Comparison of ENCODE assay signal across 14 mouse cellular contexts in the genomic region with DNA sequence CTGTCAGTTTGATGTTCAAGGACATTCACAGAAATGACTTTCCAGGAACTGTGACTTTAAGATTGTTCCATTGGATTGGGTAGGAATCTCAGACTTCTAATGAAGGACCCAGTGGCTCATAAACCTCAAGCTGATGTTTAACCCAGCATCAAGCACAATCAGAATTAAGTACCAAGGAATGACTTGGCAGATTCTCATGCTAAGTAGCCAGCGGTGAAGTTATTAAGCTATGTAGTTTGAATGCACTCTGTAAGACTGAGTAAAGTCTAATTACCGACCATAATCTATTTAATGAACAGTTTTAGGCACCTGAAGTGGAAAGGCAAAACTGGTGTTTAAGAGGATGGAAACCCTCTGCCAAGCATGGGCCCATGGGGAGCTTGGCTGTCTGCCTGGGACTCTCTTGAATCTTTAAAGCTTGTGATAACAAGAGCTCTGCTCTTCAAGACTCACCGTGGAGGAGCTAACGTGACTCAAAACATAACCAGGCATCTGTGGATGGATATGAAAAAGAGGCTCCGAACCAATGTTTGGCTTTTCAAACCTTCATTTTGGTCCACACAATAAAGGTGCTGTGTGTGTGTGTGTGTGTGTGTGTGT. TPM values are rescaled to one million over a fixed set of nuclear protein-coding genes. Genes with fewer than 3 reads are reported as not detected.
DNase-seq lines count a peak whose midpoint lies in the region; ATAC-seq and TF ChIP-seq lines count a peak whose summit lies in the region.
"Had no signal": no experiment of that assay in that cellular context is flagged by ENCODE, and none has a peak within 500 bp of the region (broad histone marks: within the 10 kb centered on the region; RNA-seq: fewer than 3 reads in every experiment).

No protein-coding gene starts in this region.

- POLR2A ChIA-PET in Patski (lab: Charles Lee): no interaction called here

- peaks cover 3% of the 10 kb centered on the region; the same call in 1 of the 2 replicates for H3K27me3 ChIP-seq in heart, embryonic 12.5 days (replicated peaks)
- no peaks in the 10 kb centered on the region for H3K27me3 ChIP-seq in Patski

- DNase-seq in heart, adult 18-20 months: peak; percentile 53
- DNase-seq in Patski (ENCODE audit: low read depth, low spot score): peak; percentile 57
- peak; percentile 42 to 64 for DNase-seq in heart, postnatal 10 days
- peak; percentile 31 for DNase-seq in kidney, postnatal 10 days
- no peak for DNase-seq in gastrocnemius, postnatal 4 days (ENCODE audit: low spot score in 2 of 2)
- DNase-seq in c-Kit-positive CD71-positive TER-119-positive erythroid progenitor cells, embryonic 14.5 days (ENCODE audit: low spot score): no peak
- DNase-seq: cerebellum, adult 9-10 months; embryo, embryonic 11 days; lung, embryonic 14.5 days; midbrain, embryonic 14.5 days had no signal

- H3K9me3 ChIP-seq in heart, embryonic 12.5 days (replicated peaks): no peaks in the 10 kb centered on the region

- H3K9ac ChIP-seq in heart, embryonic 12.5 days: no peak overlapping the region
- H3K9ac ChIP-seq: lung, embryonic 14.5 days had no signal

- intact Hi-C loops in heart, postnatal 10 days (cut with DNase I): no loop called here

- CTCF ChIA-PET in Patski (lab: Charles Lee): interaction anchor here (0.7 to 1.6 kb wide), 5 partner anchors 14 to 62 kb away, joined by 3 to 4 read pairs (median 3); no protein-coding TSS in a partner anchor

- H3K27ac ChIP-seq in heart, embryonic 12.5 days (ENCODE audit: poor library complexity, severe bottlenecking): no peak overlapping the region

- no peak overlapping the region for H3K4me2 ChIP-seq in heart, embryonic 12.5 days
- H3K4me2 ChIP-seq: lung, embryonic 14.5 days had no signal

- ATAC-seq in heart, embryonic 12.5 days (ENCODE audit: insufficient number of reproducible peaks, low FRiP score): no peak
- peak; percentile 39 for ATAC-seq in Patski
- ATAC-seq: forebrain, embryonic 16.5 days; intestine, embryonic 16.5 days had no signal

- H3K36me3 ChIP-seq in heart, embryonic 12.5 days: no peaks in the 10 kb centered on the region

- no peak overlapping the region for H3K4me3 ChIP-seq in heart, embryonic 12.5 days
- H3K4me3 ChIP-seq: erythroblast, embryonic 14.5 days had no signal

- WGBS in heart, embryonic 12.5 days: 63% methylated on average over 5 of the region's 5 CpGs

- TF ChIP-seq CTCF in Patski (IDR thresholded peaks at IDR 0.05): no peak

- peaks cover 11% of the 10 kb centered on the region; the same call in 1 of the 2 replicates for H3K4me1 ChIP-seq in heart, embryonic 12.5 days (replicated peaks)

- in situ Hi-C loops in Patski (cut with MboI; ENCODE audit: low pct_unique_long_range_greater_than_20kb): no loop called here

RNA-seq across cellular contexts. Expression of a gene that starts 6.7 kb away (rescaled TPM):
- total RNA-seq in heart, adult 18-20 months (2021): 1 to 10 TPM; 1.9 to 2.9 TPM
- 0.24 and 0.57 TPM in 2 replicates for polyA plus RNA-seq in heart, embryonic 12.5 days (2016; fragmentation: Nextera tagmentation; extraction: Ambion mirVana)
- 2.2 TPM for polyA plus RNA-seq in Patski (2021)
- total RNA-seq in heart, postnatal 10 days (2021): 1 to 10 TPM; 1.7 to 1.9 TPM
- 1 to 10 TPM in 1 of 2 experiments, under 1 TPM in 1; 0.49 to 1.5 TPM for total RNA-seq in gastrocnemius, postnatal 4 days (2021)
- polyA plus RNA-seq: erythroblast, embryonic 14.5 days; lung, embryonic 14.5 days had no signal

RNA-seq across cellular contexts. Expression of a gene that starts 31.9 kb away (rescaled TPM):
- under 1 TPM; 0.35 to 0.62 TPM for total RNA-seq in heart, adult 18-20 months (2021)
- 0.09 and 0.19 TPM in 2 replicates for polyA plus RNA-seq in heart, embryonic 12.5 days (2016; fragmentation: Nextera tagmentation; extraction: Ambion mirVana)
- 0.12 TPM for polyA plus RNA-seq in Patski (2021)
- total RNA-seq in heart, postnatal 10 days (2021): under 1 TPM; 0.30 to 0.50 TPM
- under 1 TPM; 0.26 to 0.81 TPM for total RNA-seq in gastrocnemius, postnatal 4 days (2021)
- polyA plus RNA-seq: erythroblast, embryonic 14.5 days; forebrain, embryonic 16.5 days; midbrain, embryonic 14.5 days had no signal

RNA-seq across cellular contexts. Expression of a gene that starts 58.4 kb away (rescaled TPM):
- 1 to 10 TPM; 5.4 to 7.1 TPM for total RNA-seq in heart, adult 18-20 months (2021)
- polyA plus RNA-seq in heart, embryonic 12.5 days (2016; fragmentation: Nextera tagmentation; extraction: Ambion mirVana): 0.55 and 0.74 TPM in 2 replicates
- polyA plus RNA-seq in Patski (2021): 0.74 TPM
- 1 to 10 TPM in 1 of 2 experiments, under 1 TPM in 1; 0.93 to 1.6 TPM for total RNA-seq in heart, postnatal 10 days (2021)
- 1 to 10 TPM; 2.5 to 2.6 TPM for total RNA-seq in gastrocnemius, postnatal 4 days (2021)
- polyA plus RNA-seq: erythroblast, embryonic 14.5 days; forebrain, embryonic 16.5 days; midbrain, embryonic 14.5 days had no signal

Comparison
In these comparisons a context has a peak if more than half of its experiments do, and no peak if none do; other contexts are left out.
1. DNase-seq: peak in heart, adult 18-20 months (2 of 2), Patski (single experiment), heart, postnatal 10 days (2 of 2) and kidney, postnatal 10 days (single experiment); none in gastrocnemius, postnatal 4 days (0 of 2) and c-Kit-positive CD71-positive TER-119-positive erythroid progenitor cells, embryonic 14.5 days (single experiment).